Mouse (Mus musculus) CH12.LX (cell line): ENCODE measurements around the gene Npy4r. TPM values are rescaled to one million over a fixed set of nuclear protein-coding genes. Genes with fewer than 3 reads are reported as not detected.
A peak's percentile ranks its signal among the peaks of the same experiment; 100 is the strongest.

Experiments
- DNase-seq: peaks from one replicate; pipeline ENCODE4 v3.0.0-alpha.2; 2013; ENCODE audit errors: extremely low read depth
- H3K27ac ChIP-seq: 2 replicates; pipeline ENCODE4 v1.5.1; 2012; ENCODE audit warnings: low read depth, mild to moderate bottlenecking, control low read depth, moderate library complexity; ENCODE audit not compliant: insufficient read depth
- H3K27me3 ChIP-seq: replicated peaks from 2 replicates; pipeline ENCODE3; 2012; ENCODE audit warnings: inconsistent platforms
- H3K36me3 ChIP-seq, 2 experiments: replicated peaks in 1 of 2; 2 replicates each; pipeline versions ENCODE3 to v1.6.1; 2012; ENCODE audit warnings: inconsistent platforms in 1 of 2, low read length in 1 of 2, mild to moderate bottlenecking in 1 of 2, mixed read lengths in 1 of 2, moderate library complexity in 1 of 2; ENCODE audit not compliant: control insufficient read depth in 1 of 2, insufficient read depth in 1 of 2
- H3K4me1 ChIP-seq, 2 experiments: 2 replicates each; pipeline ENCODE4 v1.6.1; 2012; ENCODE audit warnings: inconsistent platforms in 1 of 2, moderate library complexity in 1 of 2; ENCODE audit not compliant: insufficient read depth in 2 of 2, control insufficient read depth in 1 of 2
- H3K4me2 ChIP-seq: 2 replicates; pipeline ENCODE4 v1.6.1; 2012; ENCODE audit warnings: low read depth, mild to moderate bottlenecking, control low read depth; ENCODE audit not compliant: poor library complexity, insufficient read depth, severe bottlenecking
- H3K4me3 ChIP-seq, 3 experiments: fragments of 150-350 bp in 1 of 3; sonication (generic) in 1 of 3; replicated peaks in 1 of 3; 2 replicates each; pipeline versions ENCODE3 to v1.5.1; 2011 to 2012; ENCODE audit warnings: low read depth in 2 of 3, low read length in 2 of 3, mild to moderate bottlenecking in 2 of 3, moderate library complexity in 2 of 3, control low read depth in 1 of 3, improper control_type of control experiment in 1 of 3, inconsistent platforms in 1 of 3, mixed read lengths in 1 of 3; ENCODE audit not compliant: poor library complexity in 1 of 3
- H3K79me2 ChIP-seq: replicated peaks from 2 replicates; pipeline ENCODE4 v1.6.1; 2012; ENCODE audit warnings: mild to moderate bottlenecking, moderate library complexity; ENCODE audit not compliant: control insufficient read depth, poor library complexity, insufficient read depth, severe bottlenecking; ENCODE audit errors: extremely low read depth
- H3K9ac ChIP-seq: 2 replicates; pipeline ENCODE4 v1.6.1; 2012; ENCODE audit warnings: low read depth, mild to moderate bottlenecking, control low read depth, moderate library complexity; ENCODE audit not compliant: insufficient read depth
- H3K9me3 ChIP-seq: replicated peaks from 2 replicates; pipeline ENCODE3; 2012; ENCODE audit warnings: low read length, inconsistent platforms, mixed read lengths
- BHLHE40 ChIP-seq: IDR thresholded peaks from 2 replicates; pipeline ENCODE4 v1.6.1; 2011; ENCODE audit warnings: mild to moderate bottlenecking, low read depth, low read length, improper control_type of control experiment
- CTCF ChIP-seq, 2 experiments: IDR thresholded peaks in 1 of 2; conservative IDR thresholded peaks in 1 of 2; 2 replicates each; pipeline ENCODE4 v1.5.1; 2011 to 2012; ENCODE audit warnings: low read depth in 2 of 2, low read length in 2 of 2, improper control_type of control experiment in 1 of 2, inconsistent platforms in 1 of 2, mild to moderate bottlenecking in 1 of 2, moderate library complexity in 1 of 2
- E2F4 ChIP-seq: IDR thresholded peaks from 2 replicates; pipeline ENCODE4 v1.6.1; 2011; ENCODE audit warnings: low read depth, low read length, improper control_type of control experiment; ENCODE audit not compliant: insufficient replicate concordance
- ELF1 ChIP-seq: IDR thresholded peaks from 2 replicates; pipeline ENCODE4 v1.6.1; 2014; ENCODE audit warnings: low read depth, mild to moderate bottlenecking, inconsistent platforms, low read length, improper control_type of control experiment
- ETS1 ChIP-seq: conservative IDR thresholded peaks from 2 replicates; pipeline ENCODE4 v1.6.1; 2012; ENCODE audit warnings: low read depth, mild to moderate bottlenecking, inconsistent platforms, low read length, improper control_type of control experiment, moderate library complexity
- GABPA ChIP-seq: IDR thresholded peaks from 2 replicates; pipeline ENCODE4 v1.6.1; 2012; ENCODE audit warnings: low read depth, low read length, improper control_type of control experiment, inconsistent platforms; ENCODE audit not compliant: insufficient replicate concordance
- IRF4 ChIP-seq: IDR thresholded peaks from 2 replicates; pipeline ENCODE4 v1.6.1; 2014; ENCODE audit warnings: low read depth, mild to moderate bottlenecking, inconsistent platforms, low read length, improper control_type of control experiment
- JUN ChIP-seq: IDR thresholded peaks from 2 replicates; pipeline ENCODE4 v1.6.1; 2011; ENCODE audit warnings: low read depth, mild to moderate bottlenecking, low read length, improper control_type of control experiment, moderate library complexity; ENCODE audit not compliant: insufficient read depth
- JUND ChIP-seq: conservative IDR thresholded peaks from 2 replicates; pipeline ENCODE4 v1.6.1; 2011; ENCODE audit warnings: low read depth, low read length, improper control_type of control experiment
- KAT2A ChIP-seq: IDR thresholded peaks from 2 replicates; pipeline ENCODE4 v1.6.1; 2012; ENCODE audit warnings: low read length, improper control_type of control experiment, inconsistent platforms; ENCODE audit not compliant: insufficient replicate concordance
- MAFK ChIP-seq: IDR thresholded peaks from 2 replicates; pipeline ENCODE4 v1.6.1; 2011; ENCODE audit warnings: low read length, improper control_type of control experiment; ENCODE audit not compliant: insufficient replicate concordance
- MAX ChIP-seq: IDR thresholded peaks from 2 replicates; pipeline ENCODE4 v1.6.1; 2011; ENCODE audit warnings: low read length, improper control_type of control experiment
- MAZ ChIP-seq: IDR thresholded peaks from 2 replicates; pipeline ENCODE4 v1.6.1; 2012; ENCODE audit warnings: low read depth, mild to moderate bottlenecking, inconsistent platforms, low read length, improper control_type of control experiment, moderate library complexity
- NRF1 ChIP-seq: IDR thresholded peaks from 2 replicates; pipeline ENCODE4 v1.6.1; 2014; ENCODE audit warnings: low read depth, mild to moderate bottlenecking, inconsistent platforms, low read length, improper control_type of control experiment, moderate library complexity
- PAX5 ChIP-seq: IDR thresholded peaks from 2 replicates; pipeline ENCODE4 v1.6.1; 2012; ENCODE audit warnings: low read length, inconsistent platforms, mixed read lengths
- POLR2A ChIP-seq: IDR thresholded peaks from 2 replicates; pipeline ENCODE4 v1.6.1; 2011; ENCODE audit warnings: low read depth, mild to moderate bottlenecking, improper control_type of control experiment, low read length
- POLR2AphosphoS2 ChIP-seq: IDR thresholded peaks from 2 replicates; pipeline ENCODE4 v1.6.1; 2011; ENCODE audit warnings: low read depth, low read length, improper control_type of control experiment
- RCOR1 ChIP-seq: conservative IDR thresholded peaks from 2 replicates; pipeline ENCODE4 v1.6.1; 2012; ENCODE audit warnings: low read depth, mild to moderate bottlenecking, inconsistent platforms, low read length, improper control_type of control experiment
- SMC3 ChIP-seq: IDR thresholded peaks from 2 replicates; pipeline ENCODE4 v1.6.1; 2011; ENCODE audit warnings: low read depth, low read length, improper control_type of control experiment
- TCF12 ChIP-seq: IDR thresholded peaks from 2 replicates; pipeline ENCODE4 v1.6.1; 2014; ENCODE audit warnings: low read depth, mild to moderate bottlenecking, inconsistent platforms, low read length, improper control_type of control experiment
- UBTF ChIP-seq: IDR thresholded peaks from 2 replicates; pipeline ENCODE4 v1.6.1; 2012; ENCODE audit warnings: low read depth, mild to moderate bottlenecking, inconsistent platforms, low read length, improper control_type of control experiment, moderate library complexity
- USF1 ChIP-seq: IDR thresholded peaks from 2 replicates; pipeline ENCODE4 v1.6.1; 2014; ENCODE audit warnings: low read depth, mild to moderate bottlenecking, inconsistent platforms, low read length, improper control_type of control experiment
- USF2 ChIP-seq: conservative IDR thresholded peaks from 2 replicates; pipeline ENCODE4 v1.6.1; 2011; ENCODE audit warnings: low read depth, low read length, improper control_type of control experiment
- ZC3H11A ChIP-seq: IDR thresholded peaks from 2 replicates; pipeline ENCODE4 v1.6.1; 2012; ENCODE audit warnings: low read depth, mild to moderate bottlenecking, inconsistent platforms, low read length, improper control_type of control experiment
- ZMIZ1 ChIP-seq: IDR thresholded peaks from 2 replicates; pipeline ENCODE4 v1.6.1; 2012; ENCODE audit warnings: low read depth, mild to moderate bottlenecking, inconsistent platforms, low read length, improper control_type of control experiment
- ZNF384 ChIP-seq: IDR thresholded peaks from 2 replicates; pipeline ENCODE4 v1.6.1; 2012; ENCODE audit warnings: low read depth, low read length, improper control_type of control experiment, inconsistent platforms
- dilution Hi-C: fragments of 300-500 bp; cut with MboI; formaldehyde crosslinking; loops from 2 replicates; pipeline ENCODE4 v1.14.3; 2020; ENCODE audit warnings: low sequenced_read_pairs; ENCODE audit not compliant: extremely low pct_unique_long_range_greater_than_20kb, extremely low pct_ligation_motif_present
- in situ Hi-C: fragments of 300-500 bp; cut with MboI; formaldehyde crosslinking; loops from 3 replicates; pipeline ENCODE4 v1.14.3; 2019; ENCODE audit warnings: low sequenced_read_pairs, low pct_ligation_motif_present, low pct_unique_long_range_greater_than_20kb, mixed read lengths
- polyA plus RNA-seq: library from polyadenylated mRNA; unstranded; fragments of >175 nt; gene quantifications from 2 replicates; pipeline ENCODE4 v1.2.1, GENCODE M21; 2012; ENCODE audit warnings: low read depth; ENCODE audit not compliant: insufficient read length
- total RNA-seq, 2 experiments: library from RNA; depleted of rRNA; stranded (reverse); fragments of 300-350 nt in 1 of 2; fragments of >200 nt in 1 of 2; gene quantifications; 2 replicates each; pipeline ENCODE4 v1.2.3; 2012 to 2014

Npy4r gene
- total and polyA plus RNA-seq, 3 experiments: 0.04 TPM; not detected in 2

GRCm38 (mm10) chr14:34104892-34105291, 47.4 kb downstream of the Npy4r start (continued):
- TF ChIP-seq CTCF (conservative IDR thresholded peaks at IDR 0.05 in 1 of 2, IDR thresholded peaks at IDR 0.05 in 1 of 2; ENCODE audit: low read depth in 2 of 2, low read length in 2 of 2): peak; percentile 37 to 85
- TF ChIP-seq ETS1: no peak
- no peak for TF ChIP-seq PAX5
- no peak for TF ChIP-seq KAT2A
- no peak for TF ChIP-seq E2F4
- peak; percentile 91 for TF ChIP-seq SMC3
- peak; percentile 52 for TF ChIP-seq ZC3H11A
- no peak for TF ChIP-seq TCF12
- no peak for TF ChIP-seq POLR2AphosphoS2
- peak; percentile 38; the same call in 1 of the 2 replicates for TF ChIP-seq IRF4

- Histone ChIP-seq H3K79me2 (no peaks in the 10 kb centered on the region), H3K27me3 (no peaks in the 10 kb centered on the region), H3K27ac (no peak overlapping the region), H3K36me3 (no peaks in the 10 kb centered on the region), H3K4me3 (no peak overlapping the region), H3K9ac (no peak overlapping the region), H3K4me1 (peaks cover 4 to 23% of the 10 kb centered on the region in 2 experiments; a peak in 3 of 4 replicates), H3K9me3 (no peaks in the 10 kb centered on the region), H3K4me2 (no peak overlapping the region)
- no peak for DNase-seq
- TF ChIP-seq ZNF384 (no peak), USF1 (no peak), POLR2A (no peak), UBTF (no peak)
- in situ Hi-C loops (no loop called here), dilution Hi-C loops (no loop called here)
These were observed 48.4 kb downstream of the Npy4r start for GRCm38 (mm10) chr14:34103855-34104254.

- no peaks in the 10 kb centered on the region for H3K79me2 ChIP-seq
- H3K4me1 ChIP-seq: peaks cover 4 to 20% of the 10 kb centered on the region in 2 experiments; a peak in 3 of 4 replicates
- H3K4me2 ChIP-seq: no peak within 1 kb of the TSS
- no peaks in the 10 kb centered on the region for H3K36me3 ChIP-seq
- H3K27ac ChIP-seq: no peak within 1 kb of the TSS
- in situ Hi-C loops: no loop called here
- H3K9ac ChIP-seq: no peak within 1 kb of the TSS
- H3K27me3 ChIP-seq: no peaks in the 10 kb centered on the region
- DNase-seq: no peak
- H3K4me3 ChIP-seq: no peak within 1 kb of the TSS
- H3K9me3 ChIP-seq: no peaks in the 10 kb centered on the region
- TF ChIP-seq RCOR1 (no peak), ZMIZ1 (no peak), ZNF384 (no peak), POLR2AphosphoS2 (no peak), USF2 (no peak), MAFK (no peak), USF1 (no peak), SMC3 (no peak), JUND (no peak), MAZ (no peak), ELF1 (no peak), GABPA (no peak), MAX (no peak), ZC3H11A (no peak), NRF1 (no peak), JUN (no peak), BHLHE40 (no peak)
- dilution Hi-C loops: no loop called here
These were observed 49.7 kb downstream of the Npy4r start, which contains the start of gene A630023A22Rik for GRCm38 (mm10) chr14:34102601-34103000. Gene A630023A22Rik (minus strand): TSS chr14:34102754.
